Mouse (Mus musculus): ENCODE results near the gene Frmd4a.

- no peak for TF ChIP-seq CTCF (IDR thresholded peaks at IDR 0.05; ENCODE audit: low read depth)
- no peak for TF ChIP-seq EP300 (optimal IDR thresholded peaks at IDR 0.05)
Measured at GRCm38 (mm10) chr2:4099777-4100104, 82.2 kb downstream of the Frmd4a start.

Data from stomach, postnatal 0 days (tissue).